Mouse (Mus musculus): ENCODE measurements around the gene Ubxn4.
"Not testable (repeated sequence)": the region's sequence is repeated elsewhere in the genome, so short reads cannot be mapped to it uniquely, and the experiment has no call there.

Ubxn4 gene

GRCm38 (mm10) chr1:128319266-128319665 lies 75.5 kb downstream of the Ubxn4 start:
- not testable (repeated sequence) for DNase-seq

DNA sequence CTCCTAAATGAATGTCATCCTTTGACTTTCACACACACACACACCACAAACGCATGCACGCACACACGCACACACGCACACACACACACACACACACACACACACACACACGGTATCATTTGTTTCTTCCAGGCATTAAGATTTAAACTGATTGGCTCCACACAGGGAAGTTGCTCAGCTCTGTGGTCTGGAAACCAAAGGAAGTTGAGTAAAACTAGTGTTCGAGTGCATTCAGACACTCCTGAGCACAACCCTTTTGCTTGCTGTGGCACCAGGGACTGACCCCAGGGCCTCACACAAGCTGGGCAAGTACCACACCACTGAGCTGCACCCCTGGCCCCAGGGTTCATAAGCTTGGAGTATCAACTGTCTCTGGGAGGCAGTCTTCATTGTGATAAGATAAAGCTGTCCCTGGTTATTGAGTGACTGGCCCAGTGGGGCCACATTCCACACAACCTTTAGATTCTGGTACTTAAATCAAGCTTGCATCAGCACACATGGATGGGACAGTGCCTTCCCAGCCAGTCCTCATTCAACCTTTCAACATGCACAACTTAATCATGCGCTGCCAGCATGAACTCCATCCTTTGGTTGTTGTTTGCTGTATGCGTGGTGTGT lies 79.4 kb downstream of the Ubxn4 start:
- DNase-seq, result no peak

DNA sequence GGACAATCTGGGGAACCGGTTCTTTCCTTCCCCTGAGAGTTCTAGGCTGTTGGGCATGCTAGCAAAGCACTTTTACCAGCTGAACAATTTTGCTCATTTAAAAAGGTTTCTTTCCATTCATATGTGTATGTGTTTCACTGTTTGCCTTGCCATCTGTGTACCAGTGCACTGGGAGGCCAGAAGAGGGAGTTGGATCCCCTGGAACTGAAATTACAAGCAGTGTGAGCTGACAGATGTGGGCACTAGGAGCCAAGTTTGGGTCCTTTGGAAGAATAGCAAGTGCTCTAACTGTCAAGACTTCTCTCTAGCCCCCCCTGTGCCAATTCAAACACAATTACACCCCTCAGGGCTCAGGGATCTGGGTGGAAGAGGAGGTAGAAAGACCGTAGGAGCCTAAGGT lies 81.0 kb downstream of the Ubxn4 start:
- no peak for DNase-seq

DNA sequence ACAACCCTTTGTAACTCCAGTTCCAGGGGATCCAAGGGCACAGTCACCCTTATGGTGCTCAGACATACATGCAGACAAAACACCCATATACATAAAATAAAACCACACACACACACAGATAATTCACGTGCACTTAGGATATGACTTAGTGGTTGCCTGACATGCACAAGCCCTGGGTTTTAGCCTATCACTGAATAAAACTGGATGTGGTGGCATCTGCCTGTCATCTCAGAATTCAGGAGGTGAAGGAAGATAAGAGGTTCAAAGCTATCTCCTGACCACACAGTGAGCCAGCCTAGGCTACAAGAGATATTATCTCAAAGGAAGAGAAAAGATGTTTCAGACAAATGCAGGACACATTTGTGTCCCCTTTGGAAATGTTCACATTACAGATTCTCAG lies 83.4 kb downstream of the Ubxn4 start:
- DNase-seq, result no peak

- no peak for DNase-seq
These were observed 84.5 kb downstream of the Ubxn4 start, which contains the start of gene Lct for GRCm38 (mm10) chr1:128328218-128328617. TSS of gene Lct (minus strand) at chr1:128328318.

Data from cerebellum, postnatal 36 days (tissue).